Mouse (Mus musculus): ENCODE measurements around the gene Psma3.
"Not testable (repeated sequence)": the region's sequence is repeated elsewhere in the genome, so short reads cannot be mapped to it uniquely, and the experiment has no call there.

Psma3 gene

DNA sequence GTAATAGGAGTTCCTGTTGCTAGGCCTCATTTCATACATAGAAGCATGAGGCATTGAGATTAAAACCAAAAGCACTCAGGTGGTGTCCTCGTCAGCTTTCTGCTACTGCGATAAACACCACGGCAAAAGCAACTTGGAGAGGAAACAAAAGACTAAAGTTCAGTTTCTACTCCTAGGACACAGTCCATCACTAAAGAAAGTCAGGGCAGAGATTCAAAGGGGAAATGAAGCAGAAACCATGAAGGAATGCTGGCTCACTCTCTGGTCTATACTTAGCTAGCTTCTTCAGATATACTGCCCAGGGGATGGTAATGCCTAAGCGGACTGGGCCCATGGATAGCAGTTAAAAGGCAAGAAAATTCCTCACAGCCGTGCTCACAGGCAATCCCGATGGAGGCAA, 27.0 kb downstream of the Psma3 start:
- DNase-seq (ENCODE audit: low spot score in 2 of 2), result no peak

DNA sequence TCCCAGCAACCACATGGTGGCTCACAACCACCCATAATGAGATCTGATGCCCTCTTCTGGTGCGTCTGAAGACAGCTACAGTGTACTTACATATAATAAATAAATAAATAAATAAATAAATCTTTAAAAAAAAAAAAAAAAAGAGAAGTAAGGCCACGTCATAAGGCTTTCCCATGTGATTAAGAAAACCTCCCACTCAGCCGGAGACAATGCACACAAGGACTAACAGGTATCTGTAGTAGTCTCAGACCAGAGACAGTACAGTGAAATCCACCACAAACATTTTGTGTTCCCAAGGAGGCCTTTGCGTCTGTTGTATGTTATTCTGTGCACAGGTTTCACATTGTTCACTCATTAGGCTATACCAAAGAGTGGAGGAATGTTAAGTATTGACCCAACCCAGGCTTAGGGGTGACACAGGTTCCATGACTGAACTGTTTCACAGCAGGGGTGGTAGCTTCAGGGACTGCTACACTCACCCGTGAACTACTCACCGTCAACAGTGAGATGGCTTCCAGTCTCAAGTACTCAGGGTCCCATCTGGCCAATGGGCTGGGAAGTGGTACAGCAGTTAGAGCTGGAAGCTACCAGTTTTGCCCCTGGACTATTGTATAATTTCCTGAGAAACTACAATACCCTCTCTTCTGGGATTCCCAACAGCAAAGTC, 29.5 kb downstream of the Psma3 start:
- DNase-seq (ENCODE audit: low spot score in 2 of 2), result no peak

DNA sequence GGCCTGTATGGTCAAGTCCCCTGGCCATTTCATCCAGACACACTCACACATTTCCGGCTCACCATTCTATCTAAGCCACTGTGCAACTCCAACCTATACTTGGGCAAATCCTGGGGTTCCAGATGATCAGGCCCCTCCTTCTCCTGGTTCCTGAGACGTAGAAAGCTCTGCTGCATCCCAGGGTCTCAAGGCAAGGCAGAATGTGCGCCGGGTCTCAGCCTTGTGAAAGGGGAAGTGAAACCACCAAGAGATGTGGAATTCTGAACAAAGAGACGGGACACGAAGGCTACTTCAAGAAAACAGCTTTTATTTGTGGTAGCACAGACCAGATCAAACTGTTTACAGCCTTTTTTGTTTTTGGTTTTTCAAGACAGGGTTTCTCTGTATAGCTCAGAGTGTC, 31.7 kb downstream of the Psma3 start:
- DNase-seq (ENCODE audit: low spot score in 2 of 2), result no peak

GRCm38 (mm10) chr12:71006901-71007300, 32.5 kb downstream of the Psma3 start:
- no peak for DNase-seq (ENCODE audit: low spot score in 2 of 2)

DNA sequence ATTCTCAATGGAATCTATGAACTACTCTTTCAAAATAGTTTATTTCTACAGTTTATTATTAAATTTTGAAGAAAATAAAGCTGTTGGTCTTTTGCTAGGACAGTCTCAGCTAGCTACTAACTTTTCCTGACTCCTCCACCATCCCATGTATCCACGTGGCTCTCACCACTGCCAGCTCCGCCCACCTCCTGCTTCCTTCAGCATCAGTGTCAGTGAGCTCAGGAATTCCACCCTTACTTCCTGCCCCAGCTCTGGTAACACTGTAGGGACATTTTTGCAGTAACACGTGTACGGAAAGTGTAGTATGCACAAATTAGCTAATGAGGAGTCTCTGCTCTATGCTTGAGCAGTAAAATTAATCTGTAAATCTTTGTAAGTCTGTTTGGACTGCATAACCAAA, 35.3 kb downstream of the Psma3 start:
- no peak for DNase-seq (ENCODE audit: low spot score in 2 of 2)

DNA sequence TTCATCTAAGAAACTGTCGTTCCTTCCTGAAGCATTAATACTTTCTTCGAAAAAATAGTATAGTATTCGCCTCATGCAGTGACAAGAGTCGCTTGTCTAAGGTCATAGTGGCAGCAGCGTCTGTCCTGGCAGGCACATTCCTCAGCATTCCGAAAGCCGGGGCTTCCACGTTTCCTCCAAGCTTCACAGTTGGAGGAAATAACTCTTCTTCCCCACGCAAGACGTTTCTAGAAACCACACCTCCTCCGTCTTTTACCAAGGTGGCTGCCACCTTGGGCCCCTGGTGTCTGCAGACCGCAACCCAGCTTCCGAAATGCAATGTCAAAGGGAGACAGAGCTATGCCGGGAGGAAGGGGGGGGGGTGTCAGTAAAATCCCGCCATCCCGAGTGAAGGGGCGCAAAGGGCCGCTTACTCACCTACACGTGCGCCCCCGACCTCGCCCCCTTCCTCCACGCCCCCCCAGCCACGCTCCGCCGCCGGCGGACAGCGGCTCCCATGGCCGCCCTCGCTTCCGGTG, 40.5 kb downstream of the Psma3 start:
- DNase-seq (ENCODE audit: low spot score in 2 of 2), result no peak

DNA sequence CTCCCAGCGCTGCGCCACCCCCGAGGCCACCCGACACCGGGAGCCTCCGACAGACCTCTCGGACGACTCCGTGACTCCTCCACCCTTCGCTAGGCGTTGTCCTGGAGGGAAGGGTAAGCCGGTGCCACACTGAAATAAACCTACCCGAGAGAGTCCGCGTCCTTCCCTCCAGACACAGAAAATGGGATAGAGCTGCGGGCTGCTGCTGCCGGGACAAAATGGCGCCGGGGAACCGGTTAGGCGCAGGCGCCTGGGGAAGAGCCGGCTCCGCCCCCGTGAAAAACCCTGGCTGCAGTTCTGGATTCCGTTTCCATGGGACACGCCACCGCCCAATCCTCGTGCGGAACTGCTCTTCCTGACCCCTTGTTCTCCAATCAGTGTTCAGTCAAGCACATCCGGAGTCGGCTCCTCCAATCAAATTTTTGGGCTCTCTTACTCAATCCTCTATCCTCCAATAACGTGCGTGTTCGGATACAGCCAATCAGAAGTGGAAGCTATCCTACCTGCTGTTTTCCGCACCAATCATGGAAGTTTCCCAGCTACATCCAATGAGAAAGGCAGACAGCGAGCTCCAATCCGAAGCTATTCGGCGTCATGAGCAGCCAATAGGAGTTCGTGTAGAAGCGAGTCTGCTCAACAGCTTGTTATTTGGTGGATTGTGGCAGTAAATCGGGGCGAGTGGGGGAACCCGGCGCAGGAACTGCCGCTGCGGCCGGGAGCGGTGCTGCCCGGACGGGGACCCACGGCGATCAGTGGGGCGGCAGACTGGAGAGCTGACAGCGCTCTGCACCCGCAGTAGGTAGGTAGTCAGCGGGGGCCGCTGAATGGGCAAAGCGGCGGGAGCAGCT, 41.2 kb downstream of the Psma3 start, which contains the start of gene Arid4a:
Gene Arid4a (plus strand): TSS at position 628 of the 848 bp plus-strand sequence.
- DNase-seq (ENCODE audit: low spot score in 2 of 2), result peak; percentile 88 to 89

DNA sequence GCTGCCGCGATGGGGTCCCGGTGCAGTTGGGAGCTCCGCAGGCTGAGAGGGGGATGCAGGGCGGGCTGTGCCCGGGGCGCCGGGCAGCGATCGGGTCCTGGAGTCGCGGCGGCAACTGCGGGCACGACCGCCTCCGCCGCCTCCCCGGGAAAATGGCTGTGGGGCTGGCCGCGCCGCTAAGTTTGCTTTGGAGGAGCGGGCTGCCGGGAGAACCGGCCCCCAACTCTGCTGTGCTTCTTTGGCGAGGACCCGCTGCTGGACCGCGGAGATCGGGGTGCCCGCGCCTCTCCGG, 41.7 kb downstream of the Psma3 start:
- no peak for DNase-seq (ENCODE audit: low spot score in 2 of 2)

GRCm38 (mm10) chr12:71016503-71017241, 42.3 kb downstream of the Psma3 start:
- peak; percentile 36 to 48 for DNase-seq (ENCODE audit: low spot score in 2 of 2)

- no peak for DNase-seq (ENCODE audit: low spot score in 2 of 2)
These were observed 42.8 kb downstream of the Psma3 start for GRCm38 (mm10) chr12:71017242-71017571.

GRCm38 (mm10) chr12:71017827-71018226, 43.4 kb downstream of the Psma3 start:
- no peak for DNase-seq (ENCODE audit: low spot score in 2 of 2)

- no peak for DNase-seq (ENCODE audit: low spot score in 2 of 2)
These were observed 44.8 kb downstream of the Psma3 start for GRCm38 (mm10) chr12:71019211-71019610.

DNA sequence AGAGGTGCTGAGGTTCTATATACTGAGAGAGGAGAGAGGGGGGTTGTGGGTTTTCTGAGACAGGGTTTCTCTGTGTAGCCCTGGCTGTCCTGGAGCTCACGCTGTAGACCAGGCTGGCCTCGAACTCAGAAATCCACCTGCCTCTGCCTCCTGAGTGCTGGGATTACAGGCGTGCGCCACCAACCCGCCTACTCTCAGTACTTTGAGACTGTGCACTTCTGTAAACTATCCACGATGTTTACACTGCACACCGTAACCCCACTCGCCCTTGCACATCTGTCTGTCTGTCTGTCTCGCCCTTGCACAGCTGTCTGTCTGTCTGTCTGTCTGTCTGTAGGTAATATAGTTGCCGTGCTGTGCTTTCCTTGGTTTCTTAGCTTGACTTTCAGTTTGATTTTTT, 50.0 kb downstream of the Psma3 start:
- DNase-seq (ENCODE audit: low spot score in 2 of 2), result no peak

GRCm38 (mm10) chr12:71028265-71028664, 53.8 kb downstream of the Psma3 start:
- not testable (repeated sequence) for DNase-seq (ENCODE audit: low spot score in 2 of 2)

DNA sequence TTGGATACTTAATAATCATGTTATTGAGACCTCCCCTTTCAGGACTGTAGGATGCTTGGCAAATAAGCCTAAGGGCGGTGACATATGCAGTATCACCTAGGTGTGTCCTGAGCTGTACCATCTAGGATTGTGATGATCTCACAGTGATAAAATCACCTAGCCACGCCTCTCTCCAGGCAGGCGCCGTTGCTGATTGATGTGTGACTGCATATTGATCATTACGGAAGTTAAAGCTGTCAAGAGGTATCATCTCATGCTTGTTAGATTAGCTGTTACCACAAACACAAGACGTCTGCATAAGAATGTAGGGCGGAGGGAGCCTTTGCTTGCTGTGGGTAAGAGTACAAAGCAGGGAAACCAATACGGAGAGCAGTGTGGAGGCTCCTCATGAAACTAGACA, 55.8 kb downstream of the Psma3 start:
- DNase-seq (ENCODE audit: low spot score in 2 of 2), result no peak

GRCm38 (mm10) chr12:71030722-71031121, 56.3 kb downstream of the Psma3 start:
- no peak for DNase-seq (ENCODE audit: low spot score in 2 of 2)

DNA sequence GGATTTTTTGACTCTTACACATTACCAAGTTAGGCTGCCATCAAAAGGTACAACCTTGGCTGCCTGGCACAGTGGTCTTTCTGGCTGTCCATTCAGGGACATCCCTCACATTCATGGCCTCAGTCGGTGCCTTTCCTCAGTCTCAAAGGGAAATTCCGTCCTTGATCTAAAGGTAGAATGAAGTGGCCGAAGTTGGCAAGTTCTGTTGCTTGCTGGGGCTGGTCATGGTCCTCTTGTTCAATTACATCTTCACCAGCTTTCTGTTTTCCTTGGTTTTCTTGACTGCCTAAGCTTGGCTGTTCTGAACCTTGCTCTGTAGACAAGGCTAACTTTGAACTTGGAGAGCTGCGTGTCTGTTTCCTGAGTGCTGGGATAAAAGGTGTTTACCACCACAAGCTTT, 61.4 kb downstream of the Psma3 start:
- no peak for DNase-seq (ENCODE audit: low spot score in 2 of 2)

- no peak for DNase-seq (ENCODE audit: low spot score in 2 of 2)
These were observed 62.4 kb downstream of the Psma3 start for GRCm38 (mm10) chr12:71036729-71037404.

- peak; percentile 12 to 47 for DNase-seq (ENCODE audit: low spot score in 2 of 2)
These were observed 66.0 kb downstream of the Psma3 start for GRCm38 (mm10) chr12:71040462-71040861.

DNA sequence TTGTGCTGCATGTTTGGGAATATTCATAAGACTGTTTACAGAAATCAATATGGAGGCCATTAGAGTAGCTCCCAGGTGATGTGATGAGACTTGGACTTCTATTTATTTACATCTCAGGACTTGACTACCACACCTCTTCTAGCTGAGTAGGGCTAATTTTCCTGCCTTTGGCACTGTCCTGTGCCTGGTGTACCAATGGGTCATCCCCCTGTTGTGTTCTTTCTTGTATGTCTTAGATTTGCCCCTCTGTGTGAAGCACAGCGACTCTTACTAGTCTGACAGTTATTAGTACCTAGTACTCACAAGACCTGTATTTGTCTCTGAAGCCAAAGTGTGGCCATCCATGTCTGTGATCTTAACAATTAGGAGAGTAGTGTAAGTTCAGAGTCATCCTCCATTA, 68.0 kb downstream of the Psma3 start:
- DNase-seq (ENCODE audit: low spot score in 2 of 2), result no peak

GRCm38 (mm10) chr12:71043571-71043970, 69.2 kb downstream of the Psma3 start:
- DNase-seq (ENCODE audit: low spot score in 2 of 2), result no peak

- DNase-seq (ENCODE audit: low spot score in 2 of 2), result no peak
These were observed 70.1 kb downstream of the Psma3 start for GRCm38 (mm10) chr12:71044488-71044887.

All from spleen, postnatal 14 days (tissue).